Mouse (Mus musculus): ENCODE measurements around the gene Tymp.

Gene Tymp

DNA sequence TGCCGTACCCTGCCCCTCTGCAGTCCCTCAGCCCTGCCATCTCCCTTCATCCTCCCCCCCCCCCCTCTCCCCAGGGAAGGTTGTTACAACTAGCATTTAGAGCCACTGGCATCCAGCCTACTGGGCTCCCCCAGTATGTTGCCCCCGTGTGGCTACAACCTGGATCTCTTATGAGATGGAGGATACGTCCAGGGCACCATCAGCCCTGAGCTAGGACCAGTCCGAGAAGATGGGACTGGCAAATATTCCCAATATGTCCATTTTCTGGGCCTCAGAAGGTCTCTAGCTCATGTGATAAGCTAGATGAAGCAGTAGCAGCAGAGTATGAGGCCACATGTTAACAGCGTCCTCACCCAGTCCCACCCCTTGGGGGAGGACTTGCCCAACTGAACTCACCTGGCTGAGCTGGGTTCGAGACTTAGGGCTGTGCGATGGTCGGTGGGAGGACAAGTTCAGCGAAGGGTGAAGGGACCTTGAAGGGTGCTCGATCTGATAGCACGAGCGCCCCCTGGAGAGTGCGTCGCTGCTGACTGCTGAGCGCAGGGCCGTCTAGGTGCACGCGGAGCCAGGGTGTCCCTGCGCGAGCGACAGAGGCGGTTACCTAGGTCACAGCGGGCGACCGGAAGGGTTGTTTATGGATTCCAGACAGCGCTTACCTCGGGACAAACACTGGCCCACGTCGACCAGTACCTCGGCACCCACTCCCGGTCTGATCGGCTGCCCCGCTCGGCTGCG lies 3.6 kb downstream of the Tymp start:
- DNase-seq = peak; percentile 93

DNA sequence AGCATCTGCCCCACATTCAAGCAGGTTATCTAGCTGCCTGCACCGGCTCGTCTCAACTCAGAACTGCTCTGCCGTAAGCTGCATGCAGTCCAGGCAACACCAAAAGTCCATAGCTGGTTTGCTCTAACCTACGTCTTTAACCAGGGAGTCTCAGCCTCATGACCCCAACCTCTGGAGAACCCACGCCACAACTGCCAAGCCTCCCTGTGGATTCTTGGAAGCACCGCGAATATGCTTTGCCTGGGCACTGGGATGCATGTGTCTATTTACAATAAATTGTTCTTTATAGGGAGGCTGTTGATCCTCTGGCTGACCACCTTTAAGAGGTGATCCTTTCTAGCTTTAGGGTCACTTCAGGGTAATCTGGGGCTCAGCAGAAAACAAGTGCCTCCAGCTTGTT lies 4.3 kb downstream of the Tymp start:
- DNase-seq = no peak

GRCm38 (mm10) chr15:89372068-89372467 lies 4.8 kb downstream of the Tymp start:
- DNase-seq = no peak

GRCm38 (mm10) chr15:89365141-89365551 lies 11.7 kb downstream of the Tymp start:
- DNase-seq = no peak

DNA sequence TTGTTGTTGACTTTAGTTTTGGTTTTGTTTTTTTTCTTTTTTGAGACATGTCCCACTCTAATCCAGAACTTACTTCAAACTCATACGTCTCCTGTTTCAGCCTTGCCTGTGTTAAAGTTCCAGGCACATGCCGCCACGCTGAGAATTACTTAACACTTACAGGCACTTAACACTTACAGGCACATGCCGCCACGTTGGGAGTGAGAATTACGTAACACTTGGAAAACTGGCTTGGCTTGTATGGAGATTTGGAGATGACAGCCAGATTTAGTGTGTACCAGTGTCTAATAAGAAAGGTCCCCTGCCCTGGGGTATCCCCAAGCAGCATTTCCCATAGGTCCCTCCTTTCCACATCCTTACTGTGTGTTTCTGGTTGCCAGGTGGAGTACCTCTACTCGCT lies 13.8 kb downstream of the Tymp start:
- no peak for DNase-seq

DNA sequence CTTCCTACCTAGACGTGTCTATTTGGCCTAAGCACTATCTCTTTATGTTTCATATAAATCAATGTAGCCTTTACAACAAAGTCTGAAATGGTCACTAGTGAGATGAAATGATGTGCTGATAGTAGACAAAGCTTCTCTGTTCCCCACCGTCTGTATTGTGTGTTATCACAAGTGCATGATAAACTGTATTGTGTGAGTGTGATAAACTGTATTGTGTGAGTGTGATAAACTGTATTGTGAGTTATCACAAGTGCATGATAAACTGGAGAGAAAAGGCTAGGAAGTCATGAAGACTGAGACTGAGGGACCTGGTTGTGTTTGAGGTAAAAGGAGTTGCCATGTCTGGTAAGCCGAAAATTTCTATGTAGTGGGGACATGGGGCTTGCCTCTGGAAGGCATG lies 18.1 kb downstream of the Tymp start:
- no peak for DNase-seq

GRCm38 (mm10) chr15:89356372-89356771 lies 20.5 kb downstream of the Tymp start:
- peak; percentile 49 to 58 for DNase-seq

DNA sequence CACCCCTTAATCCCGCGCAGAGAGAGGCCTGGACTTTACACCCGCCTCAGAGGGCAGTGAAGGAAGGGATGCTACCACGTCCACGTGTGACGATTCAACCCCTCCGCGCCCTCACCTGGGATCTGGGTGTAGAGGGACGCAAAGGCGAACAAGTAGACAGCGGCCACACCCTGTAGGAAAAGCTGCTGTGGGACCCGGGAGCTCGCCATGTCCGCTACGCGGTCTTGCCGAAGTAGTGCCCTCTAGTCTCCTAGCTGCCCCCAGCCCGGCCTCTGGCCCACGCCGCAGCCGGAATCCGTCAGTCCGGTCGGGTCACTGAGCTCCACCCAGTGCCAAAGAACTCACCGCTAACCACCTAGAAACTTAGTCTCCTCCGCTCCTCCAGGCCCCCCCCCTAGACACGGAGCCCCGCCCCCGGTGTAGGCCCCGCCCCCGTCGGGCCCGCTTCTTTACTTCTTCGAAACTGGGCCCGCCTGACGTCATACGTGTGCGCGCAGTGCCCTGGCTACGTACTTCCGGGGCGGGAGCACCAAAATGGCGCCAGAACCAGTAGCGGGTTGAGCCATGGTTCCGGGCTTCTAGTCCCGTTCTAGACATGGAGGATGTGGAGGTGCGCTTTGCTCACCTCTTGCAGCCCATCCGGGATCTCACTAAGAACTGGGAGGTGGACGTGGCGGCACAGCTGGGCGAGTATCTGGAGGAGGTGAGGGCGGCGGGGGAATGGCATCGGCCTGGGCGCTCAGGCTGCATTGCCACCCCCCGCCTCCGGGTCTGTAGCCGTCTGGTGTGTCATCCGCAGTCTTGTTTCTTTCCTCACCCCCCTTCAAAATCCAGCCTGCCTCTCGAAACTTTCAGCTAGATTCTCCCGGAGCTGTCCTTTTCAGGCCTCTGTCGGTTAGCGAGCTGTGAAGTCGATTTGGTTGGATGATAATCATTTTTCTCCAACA lies 21.3 kb downstream of the Tymp start, which contains the start of the genes Lmf2 and Ncaph2:
Gene Lmf2, minus strand, starts transcription at position 419 of the 947 bp plus-strand sequence.
Gene Ncaph2, plus strand, starts transcription at position 479 of the 947 bp plus-strand sequence.
- DNase-seq = peak; percentile 98

DNA sequence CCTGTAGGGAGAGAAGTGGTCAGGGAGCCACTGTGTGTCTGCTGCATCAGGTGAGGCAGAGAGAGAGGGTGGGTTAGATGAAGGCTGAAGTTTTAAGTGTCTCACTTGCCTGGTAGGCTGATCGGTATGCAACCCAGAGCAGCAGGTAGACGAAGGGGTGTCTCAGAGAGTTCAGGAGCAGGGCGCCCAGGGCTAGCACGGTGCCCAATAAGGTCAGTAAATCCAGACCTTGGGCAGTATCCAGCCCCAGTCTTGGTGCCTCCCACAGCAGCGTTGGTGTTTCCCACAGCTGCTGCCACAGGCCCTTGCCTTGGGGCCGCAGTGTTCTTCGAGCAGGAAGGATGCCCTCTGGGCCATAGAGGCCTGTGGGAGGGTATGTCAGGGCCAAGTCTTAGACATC lies 22.4 kb downstream of the Tymp start:
- DNase-seq = no peak

GRCm38 (mm10) chr15:89353837-89354236 lies 23.0 kb downstream of the Tymp start:
- no peak for DNase-seq

DNA sequence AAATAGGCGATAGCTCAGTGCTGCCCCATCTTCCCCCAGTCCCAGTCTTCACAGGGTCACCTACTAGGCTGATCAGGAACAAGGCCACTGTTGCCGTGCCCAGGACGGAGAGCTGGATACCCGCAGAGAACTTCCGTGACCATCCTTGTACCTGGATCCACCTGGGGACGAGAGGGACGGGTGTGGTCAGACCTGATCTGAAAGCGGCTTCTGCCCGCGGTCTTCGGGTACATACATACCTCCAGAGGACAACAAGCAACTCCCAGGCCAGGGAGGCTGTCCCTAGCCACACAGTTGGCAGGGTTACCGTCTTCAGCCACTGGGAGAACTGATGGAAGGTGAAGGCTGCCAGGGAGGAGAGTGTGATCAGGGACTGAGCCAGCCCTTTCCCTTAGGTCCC lies 24.0 kb downstream of the Tymp start:
- DNase-seq = no peak

DNA sequence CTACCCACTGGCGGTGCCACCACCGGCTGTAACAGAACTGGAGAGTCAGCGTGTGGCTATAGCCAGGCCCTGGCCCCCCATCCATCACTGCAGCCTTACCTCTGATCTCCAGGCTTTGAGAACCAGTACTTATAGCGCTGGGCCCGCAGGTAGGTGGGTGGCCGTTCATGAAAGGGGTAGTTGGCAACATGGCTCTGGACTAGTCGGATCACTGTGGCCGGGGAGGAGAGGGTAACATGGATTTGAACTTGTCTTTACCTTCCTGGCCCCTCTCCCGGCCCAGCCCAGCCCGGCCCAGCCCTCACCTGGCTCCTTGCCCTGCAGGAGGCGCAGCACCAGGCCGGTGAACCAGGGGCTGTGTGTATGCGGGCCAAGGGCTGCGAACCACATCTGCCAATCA lies 24.8 kb downstream of the Tymp start:
- no peak for DNase-seq

GRCm38 (mm10) chr15:89351302-89351701 lies 25.5 kb downstream of the Tymp start:
- DNase-seq = no peak

DNA sequence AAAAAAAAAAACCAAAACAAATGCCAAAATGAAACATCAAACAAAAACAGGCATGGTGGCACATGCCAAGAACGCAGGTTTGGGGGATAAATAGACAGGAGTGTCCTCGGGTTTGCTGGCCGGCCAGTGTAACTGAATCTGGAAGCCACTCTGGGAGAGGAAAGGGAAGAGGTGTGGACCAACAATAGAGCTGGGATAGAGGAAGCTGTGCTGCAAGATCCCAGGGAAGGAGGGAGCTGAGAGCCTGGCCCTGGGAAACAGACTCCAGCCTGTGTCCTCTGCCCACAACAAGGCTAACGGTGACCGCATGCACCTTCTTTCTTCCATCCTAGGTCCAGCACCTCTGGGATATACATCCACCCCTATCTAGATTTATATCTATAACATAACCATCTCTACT lies 26.4 kb downstream of the Tymp start:
- no peak for DNase-seq

- DNase-seq = no peak
Measured at GRCm38 (mm10) chr15:89343325-89343724, 33.5 kb downstream of the Tymp start.

GRCm38 (mm10) chr15:89341678-89342077 lies 35.2 kb downstream of the Tymp start:
- DNase-seq = no peak

DNA sequence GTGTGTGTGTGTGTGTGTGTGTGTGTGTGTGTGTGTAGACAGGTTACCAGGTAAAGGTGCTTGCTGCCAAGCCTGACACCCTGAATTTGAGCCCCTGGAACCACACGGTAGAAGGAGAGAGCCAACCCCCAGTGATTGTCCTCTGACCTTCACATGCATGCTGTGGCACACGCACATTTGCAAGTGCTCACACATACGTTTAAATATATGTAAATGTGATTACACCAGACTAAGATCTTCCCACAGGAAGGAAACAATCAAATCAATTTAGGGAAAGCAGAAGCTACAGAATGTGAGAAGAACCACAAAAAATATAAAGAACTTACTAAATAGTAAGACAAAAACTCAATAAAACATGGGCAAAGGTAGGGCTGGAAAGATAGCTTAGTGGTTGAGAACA lies 36.7 kb downstream of the Tymp start:
- no peak for DNase-seq

- DNase-seq = peak; percentile 66 to 75
Measured at GRCm38 (mm10) chr15:89339696-89340095, 37.1 kb downstream of the Tymp start.

DNA sequence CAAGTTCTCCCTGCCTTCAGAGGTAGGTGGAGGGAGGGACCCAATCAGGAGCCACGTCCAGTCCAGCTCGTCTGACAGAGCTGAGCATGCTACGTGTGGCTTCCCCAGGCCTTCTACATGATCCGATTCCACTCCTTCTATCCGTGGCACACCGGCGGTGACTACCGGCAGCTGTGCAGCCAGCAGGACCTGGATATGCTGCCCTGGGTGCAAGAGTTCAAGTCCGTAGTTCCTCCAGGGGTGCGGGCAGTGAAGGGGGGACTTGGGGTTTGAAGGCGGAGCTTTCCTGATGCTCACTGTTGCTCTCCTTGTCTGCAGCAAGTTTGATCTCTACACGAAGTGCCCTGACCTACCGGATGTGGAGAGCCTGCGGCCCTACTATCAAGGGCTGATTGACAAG lies 40.4 kb downstream of the Tymp start:
- no peak for DNase-seq

- DNase-seq = no peak
Measured at GRCm38 (mm10) chr15:89334774-89335537, 41.9 kb downstream of the Tymp start.

DNA sequence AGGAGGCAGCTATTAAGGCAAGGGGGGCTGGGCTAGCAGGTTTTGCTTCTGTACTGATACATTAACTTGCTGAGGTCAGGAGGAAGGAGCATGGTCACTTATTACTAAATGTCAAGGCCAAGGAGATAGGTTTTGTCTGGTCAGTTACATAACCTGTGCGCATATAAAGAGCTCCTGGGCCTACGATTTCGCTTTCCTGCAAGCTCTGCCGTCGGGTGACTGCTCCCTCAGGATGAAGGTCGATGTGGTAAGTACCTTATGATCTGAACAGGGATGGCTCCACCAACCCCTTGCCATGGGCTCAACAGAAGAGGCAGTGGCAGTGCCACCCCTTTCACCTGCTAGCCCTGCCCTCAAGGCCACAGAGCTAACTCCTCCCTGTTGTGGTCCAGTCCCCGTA lies 42.6 kb downstream of the Tymp start, which contains the start of gene Miox:
Gene Miox, plus strand, starts transcription at position 128 of the 400 bp plus-strand sequence.
- no peak for DNase-seq

- no peak for DNase-seq
Measured at GRCm38 (mm10) chr15:89326441-89326840, 50.4 kb downstream of the Tymp start.

DNA sequence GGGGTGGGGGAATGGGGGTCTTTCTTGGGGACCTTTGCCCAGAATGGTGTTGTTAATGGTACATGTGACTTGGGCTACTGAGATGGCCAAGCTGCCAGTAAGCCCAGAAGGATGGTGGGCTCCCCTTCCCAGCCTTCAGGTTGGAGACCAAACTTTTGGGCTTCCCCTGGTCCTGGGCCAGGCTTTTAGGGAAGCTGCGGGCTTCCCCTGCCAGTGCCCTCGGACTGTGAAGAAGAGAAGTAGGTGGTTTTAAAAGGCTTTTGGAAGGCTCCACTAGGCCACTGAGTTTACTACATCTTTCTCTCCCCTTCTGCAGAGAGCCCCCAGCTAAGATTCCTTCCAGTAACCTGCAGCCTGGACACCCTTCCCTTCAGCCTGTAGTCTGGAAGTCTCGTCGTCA lies 53.2 kb downstream of the Tymp start:
- no peak for DNase-seq

All from B cell, adult 2 months (primary cell).